Mouse (Mus musculus): Measurements from ENCODE around the gene Atxn2.

DNA sequence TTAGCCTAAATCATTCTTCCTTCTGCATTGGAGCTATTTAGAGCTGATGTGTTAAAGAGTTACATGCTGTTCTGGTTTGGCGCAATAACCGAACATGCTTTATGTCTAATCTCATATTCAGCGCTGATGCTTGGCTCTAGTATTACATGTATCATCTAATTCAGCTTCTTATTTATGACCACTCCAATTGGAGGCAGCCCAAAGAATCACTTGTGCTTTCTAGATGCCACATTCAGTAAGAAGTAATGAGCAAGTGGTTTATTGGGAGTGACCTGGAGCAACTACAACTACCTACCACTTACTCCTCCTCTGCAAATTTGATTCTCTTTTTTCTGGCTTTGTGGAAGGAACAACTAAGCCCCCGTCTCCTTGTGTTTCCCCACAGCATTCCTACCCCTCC, 47.2 kb downstream of the Atxn2 start:
- TF ChIP-seq CTCF (IDR thresholded peaks at IDR 0.05; ENCODE audit: borderline replicate concordance, insufficient read depth, low read length) (no peak), POLR2A (IDR thresholded peaks at IDR 0.05; ENCODE audit: low read depth, low read length) (no peak)

Data from embryonic fibroblast, embryonic 13.5 days (primary cell).